Mouse (Mus musculus) neural tube, embryonic 12.5 days (tissue): ENCODE measurements at regions not wholly inside any gene's neighbourhood (a gene's known extent, or its start where the extent isn't known, plus 50 kb on each side); places are given as distances from the start of the nearest gene placed in this dataset.

Source experiments
- ATAC-seq: fragments of 200-750 bp; cut with Nextera tagmentation; 2 replicates; pipeline ENCODE4 v1.8.0; 2017; ENCODE audit warnings: low read depth, mild to moderate bottlenecking, moderate TSS enrichment, moderate library complexity; ENCODE audit not compliant: low FRiP score
- H3K27ac ChIP-seq: fragments of 300-500 bp; sonication (generic); 2 replicates; pipeline ENCODE4 v1.5.1; 2016
- H3K27me3 ChIP-seq: fragments of 300-500 bp; sonication (generic); replicated peaks from 2 replicates; pipeline ENCODE4 v1.6.1; 2016; ENCODE audit warnings: mild to moderate bottlenecking
- H3K36me3 ChIP-seq: fragments of 300-500 bp; sonication (generic); 2 replicates; pipeline ENCODE4 v1.6.1; 2016; ENCODE audit warnings: mild to moderate bottlenecking
- H3K4me1 ChIP-seq: fragments of 300-500 bp; sonication (generic); 2 replicates; pipeline ENCODE4 v1.6.1; 2016
- H3K4me2 ChIP-seq: fragments of 300-500 bp; sonication (generic); replicated peaks from 2 replicates; pipeline ENCODE4 v1.6.1; 2016; ENCODE audit warnings: mild to moderate bottlenecking
- H3K4me3 ChIP-seq: fragments of 300-500 bp; sonication (generic); 2 replicates; pipeline ENCODE4 v1.5.1; 2016
- H3K9ac ChIP-seq: fragments of 300-500 bp; sonication (generic); 2 replicates; pipeline ENCODE4 v1.6.1; 2016; ENCODE audit warnings: mild to moderate bottlenecking
- H3K9me3 ChIP-seq: fragments of 300-500 bp; sonication (generic); 2 replicates; pipeline ENCODE4 v1.6.1; 2016; ENCODE audit warnings: mild to moderate bottlenecking
- WGBS: fragments of 180-500 bp; shearing (Covaris S2); methylation state at CpG from one replicate; pipeline ENCODE4 v1.1.7; 2016; 5-methylcytosine and 5-hydroxymethylcytosine counted together

- 73% methylated on average over 5 of the region's 5 CpGs for WGBS
- Histone ChIP-seq H3K36me3 (no peaks in the 10 kb centered on the region), H3K9ac (no peak overlapping the region), H3K4me3 (no peak overlapping the region), H3K4me1 (peaks cover 3% of the 10 kb centered on the region; the same call in 1 of the 2 replicates), H3K27me3 (no peaks in the 10 kb centered on the region), H3K4me2 (no peak overlapping the region), H3K9me3 (no peaks in the 10 kb centered on the region), H3K27ac (no peak overlapping the region)
- ATAC-seq: no peak
Observed at GRCm38 (mm10) chr6:51200207-51200606, 232.3 kb upstream of the Nfe2l3 start.

GRCm38 (mm10) chr6:51200837-51201236 lies 231.6 kb upstream of the Nfe2l3 start:
- no peaks in the 10 kb centered on the region for H3K27me3 ChIP-seq
- ATAC-seq: no peak
- no peak overlapping the region for H3K27ac ChIP-seq
- no peaks in the 10 kb centered on the region for H3K36me3 ChIP-seq
- 67% methylated on average over 14 of the region's 14 CpGs for WGBS
- H3K9me3 ChIP-seq: no peaks in the 10 kb centered on the region
- no peak overlapping the region for H3K4me2 ChIP-seq
- H3K4me3 ChIP-seq: no peak overlapping the region
- no peak overlapping the region for H3K9ac ChIP-seq
- H3K4me1 ChIP-seq: peaks cover 3% of the 10 kb centered on the region; the same call in 1 of the 2 replicates

- no peaks in the 10 kb centered on the region for H3K27me3 ChIP-seq
- no peak for ATAC-seq
- no peak overlapping the region for H3K9ac ChIP-seq
- no peaks in the 10 kb centered on the region for H3K9me3 ChIP-seq
- H3K4me3 ChIP-seq: no peak overlapping the region
- 74% methylated on average over 3 of the region's 3 CpGs for WGBS
- H3K4me2 ChIP-seq: no peak overlapping the region
- peaks cover 19% of the 10 kb centered on the region for H3K4me1 ChIP-seq
- H3K27ac ChIP-seq: no peak overlapping the region
- no peaks in the 10 kb centered on the region for H3K36me3 ChIP-seq
Observed at GRCm38 (mm10) chr6:51204306-51204705, 228.2 kb upstream of the Nfe2l3 start.

GRCm38 (mm10) chr6:51205411-51205810 lies 227.1 kb upstream of the Nfe2l3 start:
- Histone ChIP-seq H3K4me1 (peaks cover 17% of the 10 kb centered on the region), H3K36me3 (no peaks in the 10 kb centered on the region), H3K9ac (no peak overlapping the region), H3K27ac (no peak overlapping the region), H3K4me3 (no peak overlapping the region), H3K27me3 (no peaks in the 10 kb centered on the region), H3K9me3 (no peaks in the 10 kb centered on the region), H3K4me2 (no peak overlapping the region)
- ATAC-seq: no peak
- WGBS: 86% methylated on average over 11 of the region's 11 CpGs

- WGBS: 15% methylated on average over 11 of the region's 11 CpGs
- H3K36me3 ChIP-seq: no peaks in the 10 kb centered on the region
- H3K9me3 ChIP-seq: no peaks in the 10 kb centered on the region
- peak overlapping the region; percentile 51 for H3K4me2 ChIP-seq
- no peak for ATAC-seq
- H3K27me3 ChIP-seq: no peaks in the 10 kb centered on the region
- no peak overlapping the region for H3K27ac ChIP-seq
- peaks cover 16% of the 10 kb centered on the region; the same call in 1 of the 2 replicates for H3K4me1 ChIP-seq
- 0 out of 2 replicates have a peak overlapping the region, but pooled peaks have one; percentile 33 for H3K9ac ChIP-seq
- no peak overlapping the region for H3K4me3 ChIP-seq
Observed at GRCm38 (mm10) chr6:51206712-51207505, 225.6 kb upstream of the Nfe2l3 start.

- 4% methylated on average over 21 of the region's 21 CpGs for WGBS
- Histone ChIP-seq H3K27me3 (no peaks in the 10 kb centered on the region), H3K9ac (peak overlapping the region; percentile 33; the same call in 1 of the 2 replicates), H3K4me1 (peaks cover 16% of the 10 kb centered on the region; the same call in 1 of the 2 replicates), H3K4me3 (peak overlapping the region; percentile 0; the same call in 1 of the 2 replicates), H3K9me3 (no peaks in the 10 kb centered on the region), H3K27ac (peak overlapping the region; percentile 29; the same call in 1 of the 2 replicates), H3K4me2 (peak overlapping the region; percentile 51), H3K36me3 (no peaks in the 10 kb centered on the region)
- peak; percentile 70 for ATAC-seq
Observed at GRCm38 (mm10) chr6:51207587-51208361, 224.7 kb upstream of the Nfe2l3 start.

GRCm38 (mm10) chr6:51208660-51209396 lies 223.6 kb upstream of the Nfe2l3 start:
- Histone ChIP-seq H3K9me3 (no peaks in the 10 kb centered on the region), H3K36me3 (no peaks in the 10 kb centered on the region), H3K27me3 (no peaks in the 10 kb centered on the region), H3K9ac (no peak overlapping the region), H3K27ac (no peak overlapping the region), H3K4me1 (peaks cover 16% of the 10 kb centered on the region; the same call in 1 of the 2 replicates), H3K4me2 (0 out of 2 replicates have a peak overlapping the region, but pooled peaks have one; percentile 12), H3K4me3 (no peak overlapping the region)
- ATAC-seq: peak; percentile 75
- WGBS: 3% methylated on average over 6 of the region's 6 CpGs

GRCm38 (mm10) chr6:51211418-51211817 lies 221.1 kb upstream of the Nfe2l3 start:
- no peak overlapping the region for H3K4me3 ChIP-seq
- no peak overlapping the region for H3K4me2 ChIP-seq
- H3K27me3 ChIP-seq: no peaks in the 10 kb centered on the region
- H3K27ac ChIP-seq: no peak overlapping the region
- WGBS: 55% methylated on average over 7 of the region's 7 CpGs
- H3K4me1 ChIP-seq: peaks cover 18% of the 10 kb centered on the region; the same call in 1 of the 2 replicates
- no peak for ATAC-seq
- no peaks in the 10 kb centered on the region for H3K9me3 ChIP-seq
- no peaks in the 10 kb centered on the region for H3K36me3 ChIP-seq
- H3K9ac ChIP-seq: no peak overlapping the region

- Histone ChIP-seq H3K4me3 (no peak overlapping the region), H3K36me3 (no peaks in the 10 kb centered on the region), H3K4me2 (no peak overlapping the region), H3K9ac (no peak overlapping the region), H3K4me1 (peaks cover 12% of the 10 kb centered on the region; the same call in 1 of the 2 replicates), H3K27me3 (no peaks in the 10 kb centered on the region), H3K9me3 (no peaks in the 10 kb centered on the region), H3K27ac (no peak overlapping the region)
- 74% methylated on average over 8 of the region's 8 CpGs for WGBS
- ATAC-seq: no peak
Observed at GRCm38 (mm10) chr6:51212216-51212615, 220.3 kb upstream of the Nfe2l3 start.

- Histone ChIP-seq H3K27me3 (no peaks in the 10 kb centered on the region), H3K4me3 (no peak overlapping the region), H3K9me3 (no peaks in the 10 kb centered on the region), H3K4me1 (0 out of 2 replicates have a peak, but pooled peaks cover 2% of the 10 kb centered on the region), H3K36me3 (no peaks in the 10 kb centered on the region), H3K9ac (no peak overlapping the region), H3K27ac (no peak overlapping the region), H3K4me2 (no peak overlapping the region)
- no peak for ATAC-seq
- 83% methylated on average over 10 of the region's 10 CpGs for WGBS
Observed at GRCm38 (mm10) chr6:51215371-51215770, 217.1 kb upstream of the Nfe2l3 start.

GRCm38 (mm10) chr6:51216472-51216871 lies 216.0 kb upstream of the Nfe2l3 start:
- WGBS: 52% methylated on average over 8 of the region's 8 CpGs
- no peaks in the 10 kb centered on the region for H3K27me3 ChIP-seq
- no peak for ATAC-seq
- no peak overlapping the region for H3K4me2 ChIP-seq
- H3K36me3 ChIP-seq: no peaks in the 10 kb centered on the region
- 0 out of 2 replicates have a peak, but pooled peaks cover 2% of the 10 kb centered on the region for H3K4me1 ChIP-seq
- H3K9ac ChIP-seq: no peak overlapping the region
- H3K4me3 ChIP-seq: no peak overlapping the region
- H3K27ac ChIP-seq: no peak overlapping the region
- H3K9me3 ChIP-seq: no peaks in the 10 kb centered on the region
